Mouse (Mus musculus) cerebellum, adult 2 months (tissue): ENCODE data around the gene Mta3. TPM values are rescaled to one million over a fixed set of nuclear protein-coding genes. Genes with fewer than 3 reads are reported as not detected.

ENCODE experiments used
- DNase-seq, 2 experiments: peaks; one replicate each; pipeline ENCODE4 v3.0.0; 2021
- H3K27ac ChIP-seq: fragments of 200-500 bp; 2 replicates; pipeline ENCODE4 v1.5.1; 2012; ENCODE audit warnings: low read length, control low read depth, inconsistent platforms; ENCODE audit not compliant: insufficient read depth
- H3K27me3 ChIP-seq: fragments of 200-500 bp; 2 replicates; pipeline ENCODE4 v1.6.1; 2012; ENCODE audit warnings: inconsistent platforms, mild to moderate bottlenecking, low read length, moderate library complexity; ENCODE audit not compliant: control insufficient read depth, insufficient read depth
- H3K4me1 ChIP-seq: fragments of 200-500 bp; 2 replicates; pipeline ENCODE4 v1.6.1; 2011; ENCODE audit warnings: low read length; ENCODE audit not compliant: control insufficient read depth, insufficient read depth
- H3K4me3 ChIP-seq: fragments of 200-500 bp; replicated peaks from 2 replicates; pipeline ENCODE3; 2011; ENCODE audit warnings: mild to moderate bottlenecking, low read depth, low read length, control low read depth; ENCODE audit not compliant: insufficient read depth
- CTCF ChIP-seq: fragments of 200-500 bp; IDR thresholded peaks from 2 replicates; pipeline ENCODE4 v1.5.1; 2011; ENCODE audit warnings: low read depth, mild to moderate bottlenecking, control low read depth, low read length, moderate library complexity, borderline replicate concordance; ENCODE audit not compliant: insufficient read depth
- POLR2A ChIP-seq: fragments of 200-500 bp; IDR thresholded peaks from 2 replicates; pipeline ENCODE4 v1.6.1; 2011; ENCODE audit warnings: low read length, control low read depth, borderline replicate concordance; ENCODE audit not compliant: insufficient read depth
- WGBS: fragments of 180-500 bp; shearing (Covaris S2); methylation state at CpG from one replicate; pipeline ENCODE4 v1.1.7; 2018; 5-methylcytosine and 5-hydroxymethylcytosine counted together
- polyA plus RNA-seq: library from polyadenylated mRNA; depleted of rRNA; stranded (reverse); fragments of >200 nt; gene quantifications from 2 replicates; pipeline ENCODE4 v1.2.3, GENCODE M21; 2012

Mta3 gene
- polyA plus RNA-seq, 1 experiment: 67.2 TPM

- Histone ChIP-seq H3K4me3 (no peak overlapping the region), H3K27ac (no peak overlapping the region), H3K27me3 (no peaks in the 10 kb centered on the region), H3K4me1 (no peaks in the 10 kb centered on the region)
- peak in 1 of 2 experiments; percentile 34 for DNase-seq
- TF ChIP-seq CTCF (no peak), POLR2A (no peak)
- whole genome bisulfite sequencing: 23% methylated on average over 5 of the region's 5 CpGs
Measured at GRCm38 (mm10) chr17:83782740-83783139, 76.8 kb downstream of the Mta3 start.

GRCm38 (mm10) chr17:83786418-83786817 is 80.5 kb downstream of the Mta3 start:
- H3K4me1 ChIP-seq: no peaks in the 10 kb centered on the region
- no peaks in the 10 kb centered on the region for H3K27me3 ChIP-seq
- DNase-seq: no peak
- no peak overlapping the region for H3K27ac ChIP-seq
- no peak overlapping the region for H3K4me3 ChIP-seq
- TF ChIP-seq CTCF: no peak
- no peak for TF ChIP-seq POLR2A
- 98% methylated on average over 6 of the region's 6 CpGs for WGBS

GRCm38 (mm10) chr17:83790158-83790557 is 84.2 kb downstream of the Mta3 start:
- DNase-seq: no peak
- no peaks in the 10 kb centered on the region for H3K27me3 ChIP-seq
- H3K4me1 ChIP-seq: no peaks in the 10 kb centered on the region
- H3K4me3 ChIP-seq: no peak overlapping the region
- no peak overlapping the region for H3K27ac ChIP-seq
- WGBS: 76% methylated on average over 5 of the region's 5 CpGs
- TF ChIP-seq POLR2A (no peak), CTCF (no peak)

GRCm38 (mm10) chr17:83792388-83792787 is 86.4 kb downstream of the Mta3 start:
- no peaks in the 10 kb centered on the region for H3K27me3 ChIP-seq
- no peak overlapping the region for H3K4me3 ChIP-seq
- TF ChIP-seq CTCF (no peak), POLR2A (no peak)
- no peak overlapping the region for H3K27ac ChIP-seq
- WGBS: 52% methylated on average over 23 of the region's 23 CpGs
- no peaks in the 10 kb centered on the region for H3K4me1 ChIP-seq
- no peak for DNase-seq

- no peak for DNase-seq
- Histone ChIP-seq H3K27me3 (no peaks in the 10 kb centered on the region), H3K4me1 (no peaks in the 10 kb centered on the region), H3K4me3 (no peak overlapping the region), H3K27ac (no peak overlapping the region)
- TF ChIP-seq CTCF (no peak), POLR2A (no peak)
- WGBS: 97% methylated on average over 17 of the region's 17 CpGs
Measured at GRCm38 (mm10) chr17:83795121-83795520, 89.2 kb downstream of the Mta3 start.

GRCm38 (mm10) chr17:83799506-83800050 is 93.6 kb downstream of the Mta3 start:
- Histone ChIP-seq H3K4me3 (no peak overlapping the region), H3K27ac (no peak overlapping the region), H3K27me3 (no peaks in the 10 kb centered on the region), H3K4me1 (no peaks in the 10 kb centered on the region)
- DNase-seq: no peak
- WGBS: 78% methylated on average over 11 of the region's 11 CpGs
- no peak for TF ChIP-seq POLR2A
- TF ChIP-seq CTCF: no peak

GRCm38 (mm10) chr17:83803987-83804386 is 98.0 kb downstream of the Mta3 start:
- Histone ChIP-seq H3K4me3 (no peak overlapping the region), H3K27ac (no peak overlapping the region), H3K27me3 (no peaks in the 10 kb centered on the region), H3K4me1 (no peaks in the 10 kb centered on the region)
- TF ChIP-seq POLR2A: no peak
- TF ChIP-seq CTCF: no peak
- WGBS: 83% methylated on average over 9 of the region's 9 CpGs
- DNase-seq: no peak

- 93% methylated on average over 9 of the region's 9 CpGs for WGBS
- Histone ChIP-seq H3K4me3 (no peak overlapping the region), H3K4me1 (no peaks in the 10 kb centered on the region), H3K27me3 (no peaks in the 10 kb centered on the region), H3K27ac (no peak overlapping the region)
- TF ChIP-seq POLR2A: no peak
- DNase-seq: no peak
Measured at GRCm38 (mm10) chr17:83805078-83805477, 99.1 kb downstream of the Mta3 start.
